27 mouse cellular contexts compared by ENCODE assay signal in the genomic region with DNA sequence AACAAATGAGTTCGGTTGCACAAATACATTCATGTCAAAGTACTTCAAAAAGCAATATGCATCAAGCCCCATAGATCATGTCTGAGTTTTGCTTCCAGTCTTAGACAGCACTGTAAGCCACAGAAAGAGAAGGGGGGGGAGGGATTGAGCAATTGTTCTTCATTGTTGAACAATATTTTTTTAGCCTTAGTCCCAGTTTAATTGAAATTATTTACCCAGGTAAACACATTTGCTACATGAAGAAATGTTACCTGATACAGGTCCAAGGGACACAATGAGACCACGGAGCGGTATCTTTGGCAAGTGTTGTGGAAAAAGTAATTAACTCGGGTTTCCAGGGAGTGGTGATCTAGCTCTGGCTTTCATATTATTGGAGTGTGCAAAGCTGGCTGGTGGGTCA. TPM values are rescaled to one million over a fixed set of nuclear protein-coding genes. Genes with fewer than 3 reads are reported as not detected.
DNase-seq lines count a peak whose midpoint lies in the region; ATAC-seq and TF ChIP-seq lines count a peak whose summit lies in the region.
"Had no signal": no experiment of that assay in that cellular context is flagged by ENCODE, and none has a peak within 500 bp of the region (broad histone marks: within the 10 kb centered on the region; RNA-seq: fewer than 3 reads in every experiment).

No protein-coding gene starts in this region.

- TF ChIP-seq EP300 in heart, adult 2 months (IDR thresholded peaks at IDR 0.05; ENCODE audit: insufficient read depth, low read depth, low read length) = no peak

- H3K27me3 ChIP-seq in heart, adult 2 months (ENCODE audit: control insufficient read depth, insufficient read depth, low read length) = no peaks in the 10 kb centered on the region
- H3K27me3 ChIP-seq in kidney, postnatal 0 days (ENCODE audit: insufficient read depth, low read length) = no peaks in the 10 kb centered on the region
- H3K27me3 ChIP-seq in kidney, embryonic 14.5 days (ENCODE audit: control insufficient read depth, insufficient read depth, low read length) = no peaks in the 10 kb centered on the region
- H3K27me3 ChIP-seq: forebrain, embryonic 13.5 days; heart, embryonic 12.5 days; kidney, embryonic 15.5 days; liver, embryonic 12.5 days had no signal

- DNase-seq in heart, adult 2 months = no peak
- no peak for DNase-seq in heart, postnatal 36 days
- peak; percentile 28 for DNase-seq in kidney, postnatal 0 days (ENCODE audit: low spot score)
- DNase-seq in lung, postnatal 36 days = peak; percentile 9
- no peak for DNase-seq in lung, postnatal 10 days
- DNase-seq in thymus, postnatal 25 days = no peak
- DNase-seq: adrenal gland, postnatal 25 days; cerebellum, adult 11-12 months; cerebellum, adult 9-11 months; embryo, embryonic 11 days; gastrocnemius, postnatal 25 days; heart, postnatal 14 days; spleen, adult 18-20 months; thymus, postnatal 14 days had no signal

- peaks cover 2% of the 10 kb centered on the region; the same call in 1 of the 2 replicates for H3K4me1 ChIP-seq in heart, adult 2 months (ENCODE audit: control insufficient read depth, insufficient read depth, low read length)
- 0 out of 2 replicates have a peak, but pooled peaks cover 7% of the 10 kb centered on the region for H3K4me1 ChIP-seq in kidney, postnatal 0 days (replicated peaks; ENCODE audit: insufficient read depth, low read length)
- H3K4me1 ChIP-seq in kidney, embryonic 14.5 days (ENCODE audit: control insufficient read depth, insufficient read depth, low read length) = no peaks in the 10 kb centered on the region
- H3K4me1 ChIP-seq: forebrain, embryonic 13.5 days; liver, embryonic 12.5 days had no signal

- intact Hi-C loops in heart, adult 2 months (cut with DNase I) = loop anchor here (5.0 kb wide), 1 partner anchor 33 kb away; no protein-coding TSS in a partner anchor
- intact Hi-C loops in heart, postnatal 36 days (cut with DNase I) = loop anchor here (2.0 to 5.0 kb wide), 2 partner anchors 32 to 188 kb away; no protein-coding TSS in a partner anchor

- WGBS in heart, adult 2 months = 35% methylated on average over 4 of the region's 4 CpGs
- WGBS in kidney, postnatal 0 days = 49% methylated on average over 4 of the region's 4 CpGs
- WGBS in kidney, embryonic 14.5 days = 46% methylated on average over 4 of the region's 4 CpGs

- no peak for ATAC-seq in kidney, postnatal 0 days (replicated peaks; ENCODE audit: low FRiP score, low read depth)
- no peak for ATAC-seq in kidney, embryonic 14.5 days (ENCODE audit: low FRiP score, low TSS enrichment)
- ATAC-seq in frontal cortex, adult (ENCODE audit: low TSS enrichment) = no peak
- ATAC-seq: forebrain, embryonic 13.5 days; intestine, embryonic 16.5 days; liver, embryonic 12.5 days; lung, postnatal 0 days; midbrain, embryonic 16.5 days had no signal

- H3K4me3 ChIP-seq in heart, adult 2 months = no peak overlapping the region
- no peak overlapping the region for H3K4me3 ChIP-seq in kidney, postnatal 0 days (replicated peaks; ENCODE audit: low read depth, low read length)
- no peak overlapping the region for H3K4me3 ChIP-seq in kidney, embryonic 14.5 days (ENCODE audit: low read length)
- H3K4me3 ChIP-seq: erythroblast, embryonic 14.5 days; forebrain, embryonic 13.5 days; heart, embryonic 12.5 days; kidney, embryonic 15.5 days; layer of hippocampus, adult 2 months; left cerebral cortex, adult 2 months; liver, embryonic 12.5 days had no signal

- no peak overlapping the region for H3K9ac ChIP-seq in heart, adult 2 months (ENCODE audit: low read depth, low read length)
- no peak overlapping the region for H3K9ac ChIP-seq in kidney, postnatal 0 days (ENCODE audit: low read depth, low read length)
- no peak overlapping the region for H3K9ac ChIP-seq in kidney, embryonic 14.5 days (ENCODE audit: low read depth, low read length)
- H3K9ac ChIP-seq: forebrain, embryonic 13.5 days; heart, embryonic 12.5 days; kidney, embryonic 15.5 days; liver, embryonic 12.5 days had no signal

- H3K79me2 ChIP-seq in heart, adult 2 months (replicated peaks; ENCODE audit: control insufficient read depth, insufficient read depth, low read length) = no peaks in the 10 kb centered on the region

- H3K9me3 ChIP-seq in kidney, postnatal 0 days (replicated peaks; ENCODE audit: low read length) = no peaks in the 10 kb centered on the region
- H3K9me3 ChIP-seq in kidney, embryonic 14.5 days (ENCODE audit: control insufficient read depth, low read length) = 0 out of 2 replicates have a peak, but pooled peaks cover 3% of the 10 kb centered on the region
- H3K9me3 ChIP-seq: forebrain, embryonic 13.5 days; heart, embryonic 12.5 days; kidney, embryonic 15.5 days; liver, embryonic 12.5 days had no signal

- peaks cover 6% of the 10 kb centered on the region; the same call in 1 of the 2 replicates for H3K36me3 ChIP-seq in heart, adult 2 months (ENCODE audit: control insufficient read depth, insufficient read depth, low read length)
- H3K36me3 ChIP-seq in kidney, postnatal 0 days (ENCODE audit: insufficient read depth, low read length) = no peaks in the 10 kb centered on the region
- no peaks in the 10 kb centered on the region for H3K36me3 ChIP-seq in kidney, embryonic 14.5 days (ENCODE audit: control insufficient read depth, insufficient read depth, low read length)
- H3K36me3 ChIP-seq: heart, embryonic 12.5 days; kidney, embryonic 15.5 days; liver, embryonic 12.5 days had no signal

- no peak for TF ChIP-seq POLR2A in heart, adult 2 months (IDR thresholded peaks at IDR 0.05; ENCODE audit: insufficient read depth, low read depth, low read length)

- H3K4me2 ChIP-seq in kidney, postnatal 0 days (ENCODE audit: low read length) = no peak overlapping the region
- H3K4me2 ChIP-seq in kidney, embryonic 14.5 days (replicated peaks; ENCODE audit: low read depth, low read length) = no peak overlapping the region
- H3K4me2 ChIP-seq: forebrain, embryonic 13.5 days; heart, embryonic 12.5 days; kidney, embryonic 15.5 days; liver, embryonic 12.5 days; midbrain, embryonic 11.5 days had no signal

- H3K27ac ChIP-seq in heart, adult 2 months = peak overlapping the region; percentile 90
- no peak overlapping the region for H3K27ac ChIP-seq in kidney, postnatal 0 days
- no peak overlapping the region for H3K27ac ChIP-seq in kidney, embryonic 14.5 days (ENCODE audit: low read depth, low read length)
- H3K27ac ChIP-seq: forebrain, embryonic 13.5 days; kidney, embryonic 15.5 days; layer of hippocampus, adult 2 months; left cerebral cortex, adult 2 months; liver, embryonic 12.5 days had no signal

- TF ChIP-seq CTCF in heart, adult 2 months (IDR thresholded peaks at IDR 0.05) = no peak
- TF ChIP-seq CTCF in kidney, postnatal 0 days (IDR thresholded peaks at IDR 0.05; ENCODE audit: low read depth) = no peak

RNA-seq across cellular contexts. Expression of a gene that starts 23.6 kb away (rescaled TPM):
- 10 to 100 TPM; 45.6 to 49.7 TPM for total RNA-seq in heart, adult 2 months (2021)
- polyA plus RNA-seq in heart, adult 2 months (2012; rRNA removed) = 22.0 and 40.1 TPM in 2 replicates
- 10 to 100 TPM; 43.5 to 45.2 TPM for total RNA-seq in heart, postnatal 36 days (2021)
- polyA plus RNA-seq in kidney, postnatal 0 days (2015; fragmentation: Nextera tagmentation; extraction: Ambion mirVana) = 19.7 and 23.3 TPM in 2 replicates
- polyA plus RNA-seq in kidney, embryonic 14.5 days (2014; fragmentation: Nextera tagmentation; extraction: Ambion mirVana) = 17.6 and 26.4 TPM in 2 replicates

Comparison
In these comparisons a context has a peak if more than half of its experiments do, and no peak if none do; other contexts are left out.
1. DNase-seq: peak in kidney, postnatal 0 days (single experiment) and lung, postnatal 36 days (single experiment); none in heart, adult 2 months (0 of 2), heart, postnatal 36 days (0 of 2), lung, postnatal 10 days (single experiment) and thymus, postnatal 25 days (single experiment).